Mouse (Mus musculus): ENCODE measurements at regions not wholly inside any gene's neighbourhood (a gene's known extent, or its start where the extent isn't known, plus 50 kb on each side); places are given as distances from the start of the nearest gene placed in this dataset.

- WGBS, result 42% methylated on average over 9 of the region's 9 CpGs
- ATAC-seq (replicated peaks; ENCODE audit: low FRiP score, low read depth) (no peak), DNase-seq (ENCODE audit: low spot score) (no peak)
- Histone ChIP-seq H3K9me3 (replicated peaks; ENCODE audit: low read length) (no peaks in the 10 kb centered on the region), H3K9ac (ENCODE audit: low read depth, low read length) (no peak overlapping the region), H3K4me1 (replicated peaks; ENCODE audit: insufficient read depth, low read length) (no peaks in the 10 kb centered on the region), H3K27me3 (ENCODE audit: insufficient read depth, low read length) (no peaks in the 10 kb centered on the region), H3K4me2 (ENCODE audit: low read length) (no peak overlapping the region), H3K4me3 (replicated peaks; ENCODE audit: low read depth, low read length) (no peak overlapping the region), H3K27ac (no peak overlapping the region), H3K36me3 (ENCODE audit: insufficient read depth, low read length) (no peaks in the 10 kb centered on the region)
- no peak for TF ChIP-seq CTCF (IDR thresholded peaks at IDR 0.05; ENCODE audit: low read depth)
These were observed 388.7 kb downstream of the Frk start for GRCm38 (mm10) chr10:34871888-34872287.

DNA sequence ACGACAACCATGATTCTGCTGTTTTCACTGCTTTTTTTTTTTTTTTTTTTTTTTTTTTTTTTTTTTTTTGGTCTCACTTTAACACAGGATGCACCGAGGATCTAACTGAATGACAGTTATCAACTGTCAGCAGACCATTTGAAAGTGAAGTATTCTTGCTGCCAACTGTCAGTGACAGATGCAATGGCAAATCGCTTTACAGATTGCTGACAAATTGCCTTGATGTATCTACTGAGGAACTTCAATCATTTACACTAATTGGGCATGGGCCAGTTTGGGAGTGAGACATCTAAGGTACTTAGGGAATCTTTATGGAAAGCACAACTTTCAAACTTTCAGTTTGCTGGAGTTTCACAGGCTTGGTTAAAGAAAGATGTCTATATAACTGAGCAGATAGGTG lies 395.3 kb downstream of the Frk start:
- no peak for TF ChIP-seq CTCF (IDR thresholded peaks at IDR 0.05; ENCODE audit: low read depth)
- 71% methylated on average over 3 of the region's 3 CpGs for WGBS
- no peak for ATAC-seq (replicated peaks; ENCODE audit: low FRiP score, low read depth)
- H3K36me3 ChIP-seq (ENCODE audit: insufficient read depth, low read length), result no peaks in the 10 kb centered on the region
- H3K27ac ChIP-seq, result no peak overlapping the region
- DNase-seq (ENCODE audit: low spot score), result no peak
- H3K4me1 ChIP-seq (replicated peaks; ENCODE audit: insufficient read depth, low read length), result no peaks in the 10 kb centered on the region
- H3K27me3 ChIP-seq (ENCODE audit: insufficient read depth, low read length), result no peaks in the 10 kb centered on the region
- no peak overlapping the region for H3K4me3 ChIP-seq (replicated peaks; ENCODE audit: low read depth, low read length)
- H3K9ac ChIP-seq (ENCODE audit: low read depth, low read length), result no peak overlapping the region
- no peak overlapping the region for H3K4me2 ChIP-seq (ENCODE audit: low read length)
- H3K9me3 ChIP-seq (replicated peaks; ENCODE audit: low read length), result no peaks in the 10 kb centered on the region

DNA sequence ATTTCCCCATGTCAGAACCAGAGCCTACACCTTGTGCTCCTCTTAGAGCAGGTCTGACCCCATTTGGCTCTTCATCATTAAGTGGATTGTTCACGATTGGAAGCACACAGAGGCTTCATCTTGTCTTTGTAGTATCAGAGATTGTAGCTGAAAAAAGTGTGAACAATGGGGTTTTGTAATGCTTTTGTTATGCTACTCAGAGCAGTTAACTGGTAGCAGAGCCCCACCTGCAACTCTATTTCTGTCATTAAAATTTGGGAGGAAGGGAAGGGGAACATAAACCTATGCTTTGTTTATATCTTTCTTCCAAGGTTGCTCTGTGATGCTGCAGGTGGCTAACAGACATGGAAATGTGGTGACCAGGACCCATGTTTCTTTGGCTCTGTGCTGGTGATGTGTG lies 404.4 kb downstream of the Frk start:
- WGBS, result 50% methylated on average over 1 of the region's 1 CpGs

DNA sequence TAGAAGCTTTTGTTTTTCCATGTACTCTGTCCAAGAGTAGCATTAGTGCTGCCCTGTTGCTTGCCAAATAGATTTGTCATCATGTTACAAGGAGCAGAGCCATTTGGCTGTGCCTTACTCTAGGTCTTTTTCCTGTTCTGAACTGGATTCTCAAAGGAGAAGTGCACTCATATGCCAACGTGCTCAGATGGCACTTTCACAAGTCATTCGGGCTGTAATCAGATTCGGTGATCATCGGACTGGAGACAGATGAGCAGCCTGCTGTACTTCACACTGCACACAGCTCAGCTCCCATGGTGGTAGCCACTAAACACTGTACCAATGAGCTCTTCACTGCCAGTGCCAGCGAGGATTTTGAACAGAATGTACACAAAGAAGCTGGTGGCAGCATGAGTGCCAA lies 421.1 kb downstream of the Frk start:
- DNase-seq (ENCODE audit: low spot score), result no peak
- Histone ChIP-seq H3K4me3 (replicated peaks; ENCODE audit: low read depth, low read length) (no peak overlapping the region), H3K9ac (ENCODE audit: low read depth, low read length) (no peak overlapping the region), H3K9me3 (replicated peaks; ENCODE audit: low read length) (no peaks in the 10 kb centered on the region), H3K36me3 (ENCODE audit: insufficient read depth, low read length) (no peaks in the 10 kb centered on the region), H3K4me1 (replicated peaks; ENCODE audit: insufficient read depth, low read length) (no peaks in the 10 kb centered on the region), H3K27ac (no peak overlapping the region), H3K4me2 (ENCODE audit: low read length) (no peak overlapping the region), H3K27me3 (ENCODE audit: insufficient read depth, low read length) (no peaks in the 10 kb centered on the region)
- ATAC-seq (replicated peaks; ENCODE audit: low FRiP score, low read depth), result no peak
- TF ChIP-seq CTCF (IDR thresholded peaks at IDR 0.05; ENCODE audit: low read depth), result no peak
- WGBS, result 84% methylated on average over 5 of the region's 5 CpGs

More for the DNA sequence above, 404.4 kb downstream of the Frk start:
- Histone ChIP-seq H3K9me3 (replicated peaks; ENCODE audit: low read length) (no peaks in the 10 kb centered on the region), H3K27me3 (ENCODE audit: insufficient read depth, low read length) (no peaks in the 10 kb centered on the region), H3K9ac (ENCODE audit: low read depth, low read length) (no peak overlapping the region), H3K4me2 (ENCODE audit: low read length) (no peak overlapping the region), H3K4me3 (replicated peaks; ENCODE audit: low read depth, low read length) (no peak overlapping the region), H3K4me1 (replicated peaks; ENCODE audit: insufficient read depth, low read length) (no peaks in the 10 kb centered on the region), H3K27ac (no peak overlapping the region), H3K36me3 (ENCODE audit: insufficient read depth, low read length) (no peaks in the 10 kb centered on the region)
- ATAC-seq (replicated peaks; ENCODE audit: low FRiP score, low read depth), result no peak
- no peak for DNase-seq (ENCODE audit: low spot score)
- TF ChIP-seq CTCF (IDR thresholded peaks at IDR 0.05; ENCODE audit: low read depth), result no peak

- Histone ChIP-seq H3K9ac (ENCODE audit: low read depth, low read length) (no peak overlapping the region), H3K27me3 (ENCODE audit: insufficient read depth, low read length) (no peaks in the 10 kb centered on the region), H3K27ac (no peak overlapping the region), H3K9me3 (replicated peaks; ENCODE audit: low read length) (no peaks in the 10 kb centered on the region), H3K4me1 (replicated peaks; ENCODE audit: insufficient read depth, low read length) (no peaks in the 10 kb centered on the region), H3K36me3 (ENCODE audit: insufficient read depth, low read length) (no peaks in the 10 kb centered on the region), H3K4me2 (ENCODE audit: low read length) (no peak overlapping the region), H3K4me3 (replicated peaks; ENCODE audit: low read depth, low read length) (no peak overlapping the region)
- 78% methylated on average over 2 of the region's 2 CpGs for WGBS
- no peak for TF ChIP-seq CTCF (IDR thresholded peaks at IDR 0.05; ENCODE audit: low read depth)
- no peak for ATAC-seq (replicated peaks; ENCODE audit: low FRiP score, low read depth)
- DNase-seq (ENCODE audit: low spot score), result no peak
These were observed 421.5 kb downstream of the Frk start for GRCm38 (mm10) chr10:34904692-34905091.

DNA sequence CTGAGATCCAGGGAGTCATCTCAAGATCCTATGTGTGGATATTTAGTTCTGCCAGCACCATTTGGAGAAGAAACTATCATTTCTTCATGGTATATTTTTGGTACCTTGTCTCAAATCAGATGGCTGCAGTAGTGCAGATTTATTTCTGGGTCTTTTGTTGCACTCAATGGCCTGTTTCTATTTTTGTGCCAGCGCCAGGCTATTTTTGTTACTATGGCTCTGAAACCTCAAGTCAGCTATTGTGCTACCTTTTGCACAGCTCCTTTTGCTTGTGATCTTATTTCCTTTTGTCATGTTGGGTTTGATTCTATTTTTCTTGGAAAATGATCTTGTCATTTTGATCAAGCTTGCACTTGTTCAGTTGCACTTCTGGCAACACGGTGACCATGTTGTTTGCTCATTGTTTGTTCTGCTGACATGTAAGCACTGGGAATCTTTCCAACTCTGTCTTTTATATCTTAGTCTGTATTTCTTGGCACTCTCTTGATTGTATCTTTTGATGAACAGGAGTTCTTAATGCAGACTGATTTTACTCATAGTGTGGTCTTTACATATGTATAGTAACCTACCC lies 429.0 kb downstream of the Frk start:
- Histone ChIP-seq H3K9ac (ENCODE audit: low read depth, low read length) (no peak overlapping the region), H3K9me3 (replicated peaks; ENCODE audit: low read length) (no peaks in the 10 kb centered on the region), H3K4me1 (replicated peaks; ENCODE audit: insufficient read depth, low read length) (no peaks in the 10 kb centered on the region), H3K4me2 (ENCODE audit: low read length) (no peak overlapping the region), H3K4me3 (replicated peaks; ENCODE audit: low read depth, low read length) (no peak overlapping the region), H3K36me3 (ENCODE audit: insufficient read depth, low read length) (no peaks in the 10 kb centered on the region), H3K27ac (no peak overlapping the region), H3K27me3 (ENCODE audit: insufficient read depth, low read length) (no peaks in the 10 kb centered on the region)
- no peak for TF ChIP-seq CTCF (IDR thresholded peaks at IDR 0.05; ENCODE audit: low read depth)
- DNase-seq (ENCODE audit: low spot score) (no peak), ATAC-seq (replicated peaks; ENCODE audit: low FRiP score, low read depth) (no peak)
- WGBS, result 66% methylated on average over 2 of the region's 2 CpGs
